Mouse (Mus musculus): Measurements from ENCODE around the gene Adcyap1r1.

The Adcyap1r1 gene

DNA sequence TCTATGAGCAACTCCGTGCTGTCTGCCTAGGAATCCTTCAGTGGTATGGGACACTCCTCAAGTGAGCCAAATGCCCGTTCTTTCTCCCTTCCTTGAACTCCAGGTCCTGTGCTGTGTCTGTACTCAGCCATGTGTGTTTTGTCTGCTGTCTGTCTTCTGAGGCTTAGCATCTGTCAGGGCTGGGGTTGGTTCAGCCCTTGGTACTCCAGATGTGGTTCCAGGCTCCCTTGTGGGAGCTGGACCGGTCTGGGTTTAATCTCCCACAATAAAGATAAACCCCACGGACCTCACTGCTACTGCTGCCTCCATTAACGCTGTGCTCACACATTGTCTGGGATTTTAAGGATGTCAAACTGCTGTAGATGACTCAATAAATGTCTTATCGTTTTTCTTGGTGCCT, 49.3 kb downstream of the Adcyap1r1 start:
- no peak for DNase-seq (ENCODE audit: low spot score in 2 of 2)

DNA sequence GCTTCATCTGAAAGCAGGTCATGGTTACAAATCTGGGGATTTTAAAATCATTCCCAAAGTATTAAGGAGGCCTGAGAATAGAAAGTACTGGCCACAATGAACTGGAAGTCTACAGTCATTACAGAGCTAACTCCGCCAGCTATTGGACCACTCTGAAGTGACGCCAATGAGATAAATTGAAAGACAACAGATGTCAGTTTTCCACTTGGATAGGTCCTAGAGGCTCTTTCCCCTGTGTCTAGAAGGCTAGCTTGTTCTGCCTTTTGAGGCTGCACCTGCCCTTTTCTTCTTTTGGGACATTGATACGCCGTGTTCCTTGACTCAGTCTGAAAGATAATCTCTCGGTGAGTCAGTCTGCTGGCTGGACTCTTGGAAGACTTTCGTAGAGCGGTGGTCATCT, 50.5 kb downstream of the Adcyap1r1 start:
- DNase-seq (ENCODE audit: low spot score in 2 of 2) = no peak

DNA sequence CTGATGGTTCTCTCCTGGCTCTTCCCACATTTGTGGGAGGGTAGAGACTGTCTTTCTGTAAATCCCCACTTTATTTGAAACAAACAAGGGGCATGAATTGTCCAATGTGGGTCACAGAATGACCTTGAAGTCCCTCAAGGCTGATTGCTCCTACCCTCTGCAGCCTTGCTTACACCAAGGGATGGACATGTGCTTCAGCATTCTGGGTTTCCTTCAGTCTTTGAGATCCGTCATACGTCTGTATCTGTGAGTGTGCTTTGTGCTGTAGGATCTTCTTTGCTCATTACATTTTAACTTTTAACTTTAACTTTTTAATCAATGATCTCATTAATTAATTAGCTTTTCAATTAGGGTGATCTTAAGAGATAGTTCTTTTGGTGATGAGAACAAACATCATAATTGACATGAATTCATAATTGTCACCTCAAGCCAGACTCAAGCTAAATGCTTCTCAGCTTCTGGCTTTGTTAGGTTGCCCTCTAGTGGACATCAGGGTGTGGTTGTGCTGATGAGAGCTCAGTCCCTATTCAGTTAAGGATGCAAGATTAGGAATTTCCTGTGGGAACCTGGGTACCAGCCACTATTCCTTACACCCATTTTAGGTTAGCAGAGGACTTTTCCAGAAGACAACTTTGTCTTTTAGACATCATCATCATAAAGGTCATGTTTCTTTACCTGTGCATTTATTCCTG, 53.2 kb downstream of the Adcyap1r1 start:
- DNase-seq (ENCODE audit: low spot score in 2 of 2) = no peak

DNA sequence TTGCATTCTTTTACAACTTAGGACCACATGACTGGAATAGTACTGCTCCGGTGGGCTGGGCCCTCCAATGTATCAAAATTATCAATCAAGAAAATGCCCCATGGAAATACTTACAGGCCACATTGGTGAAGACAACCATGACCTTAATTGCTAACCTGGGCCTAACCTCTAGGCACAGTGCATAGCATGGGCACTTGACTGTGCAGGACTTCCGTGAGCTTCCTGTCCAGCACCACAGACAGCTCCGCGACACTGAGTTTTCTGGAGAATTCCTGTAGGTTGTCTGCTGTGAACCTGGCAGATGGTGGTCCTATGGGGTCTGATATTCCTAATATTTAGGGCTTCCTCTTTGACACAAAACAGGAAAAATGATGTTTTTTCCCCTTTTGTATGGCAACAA, 54.7 kb downstream of the Adcyap1r1 start:
- DNase-seq (ENCODE audit: low spot score in 2 of 2) = no peak

DNA sequence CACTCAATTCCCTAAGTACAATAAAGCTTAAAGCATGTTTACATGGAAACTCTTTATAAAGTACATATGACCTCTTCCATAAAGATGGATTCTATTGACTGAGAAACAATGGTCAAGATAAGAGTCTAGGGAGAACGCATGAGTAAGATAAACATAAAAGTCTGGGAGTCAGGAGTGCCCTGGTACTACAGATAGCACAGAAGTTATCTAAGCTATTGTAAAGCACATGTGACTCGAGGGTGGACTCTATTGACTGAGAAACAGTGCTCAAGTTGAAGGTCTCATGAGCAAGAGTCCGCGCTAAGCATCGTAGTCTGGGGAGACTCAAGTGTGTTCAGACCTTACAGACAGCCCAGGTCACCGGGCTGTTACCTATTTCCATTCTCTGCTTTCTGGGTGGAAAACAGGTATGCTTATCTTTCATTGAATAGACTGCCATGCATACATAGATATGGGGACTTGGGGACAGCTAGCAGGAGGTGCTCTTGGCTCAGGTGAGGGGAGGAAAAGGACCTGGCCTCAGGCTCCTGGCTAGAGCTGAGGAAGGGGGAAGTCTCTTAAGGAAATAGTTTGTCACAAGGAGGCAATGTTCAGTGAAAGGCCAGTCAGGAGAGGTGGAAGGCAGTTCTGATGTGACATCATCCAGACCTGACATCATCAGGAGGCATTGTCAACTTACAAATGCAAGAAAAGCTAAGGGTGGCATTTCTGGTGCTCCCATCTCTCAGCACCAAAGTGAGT, 57.5 kb downstream of the Adcyap1r1 start:
- no peak for DNase-seq (ENCODE audit: low spot score in 2 of 2)

DNA sequence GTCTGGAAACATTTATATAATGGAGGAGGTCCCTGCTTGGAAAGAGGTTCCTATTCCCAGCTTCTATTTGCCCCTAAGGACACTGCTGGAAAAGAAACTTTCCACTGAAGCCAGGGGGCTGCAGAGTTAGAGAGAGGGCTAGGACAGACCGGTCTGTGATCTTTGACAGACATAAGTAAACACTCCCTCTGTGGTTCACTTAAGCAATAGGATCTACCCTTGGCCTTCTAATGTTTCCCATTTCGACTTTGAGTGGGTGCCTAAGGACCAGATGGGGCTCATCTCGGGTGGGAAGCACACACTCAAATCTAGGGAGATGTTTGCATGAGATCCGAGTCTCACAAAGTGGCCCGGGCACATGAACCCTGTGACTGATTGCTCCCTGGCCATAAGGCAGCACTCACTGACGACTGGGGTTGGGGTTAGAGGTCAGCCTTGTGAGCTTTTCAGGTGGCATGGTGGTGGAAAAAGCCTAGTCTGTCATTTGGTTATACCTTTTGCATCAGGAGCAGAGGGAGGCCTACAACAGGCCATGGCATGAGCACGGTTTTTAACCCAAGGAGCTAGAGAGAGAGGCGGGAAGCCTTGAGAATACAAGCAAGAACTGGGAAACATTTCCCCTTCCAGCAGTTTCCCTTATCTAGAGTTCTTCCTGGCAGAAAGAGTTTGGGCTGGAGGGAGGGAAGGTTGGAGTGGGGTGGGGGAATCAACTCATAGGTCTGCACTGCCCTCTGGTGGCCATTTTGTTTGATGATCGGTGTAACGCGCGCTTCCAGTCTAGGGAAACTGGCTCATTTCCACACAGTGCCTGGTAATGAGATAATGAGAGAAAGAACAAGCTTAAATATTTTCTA, 59.7 kb downstream of the Adcyap1r1 start:
- DNase-seq (ENCODE audit: low spot score in 2 of 2) = peak; percentile 33 to 72

DNA sequence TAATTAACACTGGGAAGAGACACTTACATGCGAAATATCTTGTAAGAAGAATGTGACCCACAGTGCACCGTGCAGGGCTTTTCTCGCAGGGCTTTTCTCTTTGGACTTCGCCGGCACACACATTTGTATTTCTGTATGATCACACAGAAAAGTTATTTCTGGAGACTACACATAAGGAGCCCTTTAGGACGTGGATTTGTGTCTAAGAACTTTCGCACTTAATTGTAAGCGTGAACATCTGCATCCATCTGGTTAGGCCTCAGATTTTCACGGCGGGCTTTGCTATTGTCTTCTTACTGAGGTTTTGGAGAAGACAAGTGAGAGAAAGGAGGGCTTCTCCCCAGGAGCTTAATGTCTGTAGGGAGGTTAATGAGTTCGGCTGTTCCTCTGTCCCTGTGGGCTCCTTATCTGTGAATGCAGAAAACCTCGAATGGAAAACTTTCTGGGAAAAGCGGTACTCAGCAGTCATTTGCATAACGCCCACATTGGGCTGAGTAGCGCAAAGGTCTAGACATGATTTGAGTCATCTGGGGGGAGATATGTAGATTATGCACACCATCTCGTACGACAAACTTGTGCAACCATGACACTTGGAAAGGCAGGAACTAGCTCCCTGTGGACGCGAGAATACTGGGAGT, 60.4 kb downstream of the Adcyap1r1 start:
- no peak for DNase-seq (ENCODE audit: low spot score in 2 of 2)

DNA sequence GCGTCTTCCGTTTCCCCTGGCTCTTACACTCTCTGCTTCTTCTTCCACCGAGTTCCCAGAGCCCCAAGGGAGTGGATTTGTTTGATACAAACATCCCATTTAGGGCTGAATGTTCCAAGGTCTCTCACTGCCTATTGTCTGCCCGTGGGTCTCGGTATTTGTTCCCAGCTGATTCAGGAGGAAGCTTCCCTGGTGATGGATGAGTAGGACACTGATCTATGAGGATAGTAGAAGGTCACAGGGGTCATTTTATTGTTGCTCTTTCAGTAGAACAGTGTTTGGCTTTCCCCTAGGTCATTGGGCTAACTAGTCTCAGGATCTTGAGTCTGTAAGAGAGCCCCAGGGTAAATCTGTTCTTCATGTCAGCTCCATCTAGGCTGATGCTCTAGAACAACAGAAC, 61.7 kb downstream of the Adcyap1r1 start:
- DNase-seq (ENCODE audit: low spot score in 2 of 2) = no peak

DNA sequence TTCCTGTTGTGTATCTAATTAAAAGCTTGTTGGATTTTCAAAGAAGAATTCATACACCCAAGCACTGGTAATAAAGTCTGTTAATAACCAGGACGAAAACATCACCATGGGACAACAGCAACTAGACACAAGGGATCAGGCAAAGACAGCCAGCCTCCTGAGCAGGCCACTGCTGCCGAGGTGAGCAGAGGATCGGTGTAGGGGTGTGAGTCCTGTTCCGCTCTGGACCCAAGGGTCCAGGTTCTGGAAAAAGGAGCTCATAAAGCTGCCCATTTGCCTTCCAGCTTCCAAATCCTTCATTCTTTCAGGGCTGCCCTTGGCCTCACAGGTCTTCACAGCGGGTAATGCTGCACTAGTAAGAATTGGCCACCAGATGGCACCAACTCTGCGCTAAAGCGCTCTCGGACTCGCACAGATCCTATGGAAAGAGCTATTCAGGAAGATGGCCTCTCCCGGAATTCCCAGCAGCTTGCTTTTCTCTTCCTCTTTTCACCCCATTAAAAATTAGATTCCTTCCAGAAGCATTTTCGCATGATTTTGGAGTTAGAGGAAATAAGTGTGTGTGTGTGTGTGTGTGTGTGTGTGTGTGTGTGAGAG, 67.9 kb downstream of the Adcyap1r1 start:
- peak; percentile 8 to 50 for DNase-seq (ENCODE audit: low spot score in 2 of 2)

DNA sequence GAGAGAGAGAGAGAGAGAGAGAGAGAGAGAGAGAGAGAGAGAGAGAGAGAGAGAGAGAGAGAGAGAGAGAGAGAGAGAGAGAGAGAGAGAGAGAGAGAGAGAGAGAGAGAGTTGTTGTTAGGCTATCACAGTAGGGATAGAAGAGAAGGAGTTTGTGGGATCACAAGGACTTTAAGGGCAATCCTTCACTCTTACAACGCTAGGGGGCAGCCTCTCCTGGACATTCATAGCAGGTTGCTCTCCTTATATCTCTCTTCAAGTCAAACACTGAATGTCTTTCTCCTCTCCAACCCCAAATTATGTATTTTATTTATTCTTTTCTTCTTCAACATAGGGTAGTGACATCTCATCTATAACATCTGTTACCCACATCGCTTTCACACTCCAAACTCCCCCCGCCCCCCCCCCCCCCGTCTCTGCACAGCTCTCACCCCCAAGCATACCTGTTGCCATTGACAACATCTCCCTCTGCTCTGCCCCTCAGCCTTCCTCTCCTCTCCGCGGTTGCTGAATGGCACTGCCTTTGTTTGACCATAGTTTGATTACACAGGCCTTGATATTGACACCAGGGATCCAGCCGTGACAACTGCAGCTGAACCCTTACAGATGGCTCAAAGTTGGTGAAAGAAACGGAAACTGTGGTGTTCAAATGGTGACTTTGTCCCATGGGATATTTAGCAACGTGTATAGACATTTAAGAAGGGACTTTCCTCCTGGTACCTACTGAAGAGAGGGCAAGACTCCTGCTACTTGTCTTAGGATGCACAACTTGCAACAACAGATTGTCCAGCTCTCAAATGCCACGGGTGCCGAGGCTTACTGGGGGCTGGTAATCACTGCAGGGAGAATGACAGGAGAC, 68.7 kb downstream of the Adcyap1r1 start:
- DNase-seq (ENCODE audit: low spot score in 2 of 2) = no peak

DNA sequence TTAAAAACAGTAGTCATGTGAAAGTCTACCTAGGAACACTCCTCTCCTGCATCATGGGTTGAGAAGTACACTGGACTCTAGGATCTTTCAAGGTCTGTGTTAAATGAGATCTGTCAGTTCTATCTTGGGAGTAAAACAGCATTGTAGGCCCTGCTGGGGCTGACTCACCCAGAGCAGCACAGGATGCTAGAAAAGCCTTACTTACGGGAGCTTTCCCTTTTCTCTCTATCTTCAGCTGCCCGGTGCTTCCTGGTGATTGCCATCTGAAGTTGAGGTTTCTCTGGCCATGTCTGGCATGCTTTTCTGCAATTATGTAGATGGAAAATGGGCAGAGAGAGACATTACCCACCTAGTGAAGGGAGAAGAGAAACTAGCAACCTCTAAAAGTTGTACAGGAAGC, 84.7 kb downstream of the Adcyap1r1 start:
- DNase-seq (ENCODE audit: low spot score in 2 of 2) = no peak

DNA sequence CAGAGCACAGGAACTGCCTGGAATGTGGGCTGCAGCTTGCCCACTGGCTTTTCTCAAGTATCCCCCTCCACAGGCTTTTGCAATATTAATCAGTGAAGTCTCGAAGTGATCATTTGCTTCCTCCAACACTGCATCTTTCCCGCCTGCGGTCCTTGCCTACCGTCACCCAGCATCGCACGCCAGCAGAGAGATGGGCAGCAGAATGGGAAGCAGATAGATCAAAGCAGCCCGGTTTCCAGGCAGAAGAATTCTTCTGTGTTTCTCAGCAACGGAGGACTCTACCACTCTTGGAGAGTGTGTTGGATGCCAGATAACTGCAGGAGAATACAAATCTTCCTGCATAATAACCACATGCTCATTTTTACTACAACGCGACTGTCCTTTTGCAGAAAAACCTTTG, 87.4 kb downstream of the Adcyap1r1 start:
- DNase-seq (ENCODE audit: low spot score in 2 of 2) = no peak

DNA sequence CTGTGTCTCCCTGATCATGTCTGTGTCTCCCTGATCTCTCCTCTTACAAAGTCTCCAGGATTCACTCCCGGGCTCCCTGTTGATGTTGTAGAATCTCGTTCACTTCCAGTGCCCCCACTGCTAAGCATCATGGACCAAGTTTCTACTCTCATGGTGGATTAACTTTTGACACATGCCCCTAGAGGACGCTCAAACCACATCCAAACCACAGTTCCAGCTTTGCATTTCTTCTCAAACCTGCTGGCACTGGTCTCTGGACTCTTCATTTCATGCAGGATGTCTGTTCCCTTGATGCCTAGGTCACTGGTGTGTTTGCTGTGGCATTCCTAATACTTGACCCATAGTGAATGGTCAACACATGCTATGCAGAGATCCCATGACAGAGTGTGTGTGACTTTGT, 90.6 kb downstream of the Adcyap1r1 start:
- DNase-seq (ENCODE audit: low spot score in 2 of 2) = no peak

DNA sequence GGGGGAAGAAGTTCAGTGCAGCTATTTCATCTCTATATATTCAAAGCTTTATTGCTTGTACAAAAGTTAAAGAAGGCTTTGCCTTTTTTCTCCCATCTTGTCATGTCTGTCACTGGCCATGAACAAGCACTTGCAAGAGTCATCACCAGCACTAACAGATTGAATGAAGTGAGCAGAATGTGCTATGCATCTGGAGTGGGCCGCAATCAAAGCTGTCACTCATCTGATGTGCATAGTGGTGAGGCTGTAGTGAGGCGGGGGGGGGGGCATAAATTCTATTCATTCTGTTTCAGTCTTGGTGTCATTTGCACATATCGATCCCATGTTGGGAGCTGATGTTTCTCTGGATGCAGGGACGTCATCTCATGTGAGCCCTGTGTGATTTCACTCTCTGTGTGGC, 91.6 kb downstream of the Adcyap1r1 start:
- no peak for DNase-seq (ENCODE audit: low spot score in 2 of 2)

DNA sequence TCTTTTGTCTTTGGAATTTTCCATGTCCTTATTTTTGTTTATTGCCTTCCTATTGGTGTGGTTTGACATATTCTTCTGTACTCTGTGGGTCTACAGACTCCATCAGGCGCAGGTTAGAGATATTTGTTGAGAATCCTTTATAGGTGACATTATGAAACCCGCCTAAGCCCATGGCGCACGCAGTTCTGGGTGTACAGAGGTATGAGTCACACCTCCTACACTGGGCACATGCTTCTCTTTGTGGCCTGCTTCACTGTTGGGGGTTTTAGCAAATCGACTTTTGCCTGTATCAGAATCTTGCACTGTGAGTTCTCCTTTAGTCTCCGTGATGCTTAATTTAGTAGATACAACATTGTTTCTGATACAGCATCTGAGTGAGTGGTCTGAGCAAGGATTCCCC, 97.4 kb downstream of the Adcyap1r1 start:
- DNase-seq (ENCODE audit: low spot score in 2 of 2) = no peak

DNA sequence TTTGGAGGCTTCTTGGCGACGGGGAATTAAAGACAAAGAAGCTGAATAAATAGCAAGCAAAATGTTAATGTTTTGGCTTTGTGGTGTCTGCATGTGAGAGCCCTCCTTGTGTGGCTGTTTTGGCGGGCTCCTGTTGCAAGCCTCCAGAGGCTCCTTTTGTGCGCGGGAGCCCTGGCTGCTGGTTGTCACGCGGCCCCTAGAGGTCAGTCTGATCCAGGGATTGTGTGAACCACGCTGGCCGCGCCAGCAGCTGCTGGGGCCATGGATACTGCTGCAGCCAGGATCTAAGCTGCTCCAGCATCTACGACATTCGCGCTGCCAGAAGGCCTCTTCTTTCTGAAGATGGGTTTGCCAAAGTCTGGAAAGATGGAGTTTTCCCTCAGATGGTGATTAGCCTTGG, 99.1 kb downstream of the Adcyap1r1 start:
- no peak for DNase-seq (ENCODE audit: low spot score in 2 of 2)
